Mouse (Mus musculus) embryonic fibroblast, embryonic 13.5 days (primary cell): ENCODE measurements around the gene Lrsam1.

Source experiments
- CTCF ChIP-seq: IDR thresholded peaks from 2 replicates; pipeline ENCODE4 v1.5.1; 2011; ENCODE audit warnings: mild to moderate bottlenecking, control low read depth, low read length, moderate library complexity, borderline replicate concordance; ENCODE audit not compliant: insufficient read depth
- POLR2A ChIP-seq: IDR thresholded peaks from 2 replicates; pipeline ENCODE4 v1.6.1; 2011; ENCODE audit warnings: low read depth, mild to moderate bottlenecking, control low read depth, low read length, moderate library complexity

DNA sequence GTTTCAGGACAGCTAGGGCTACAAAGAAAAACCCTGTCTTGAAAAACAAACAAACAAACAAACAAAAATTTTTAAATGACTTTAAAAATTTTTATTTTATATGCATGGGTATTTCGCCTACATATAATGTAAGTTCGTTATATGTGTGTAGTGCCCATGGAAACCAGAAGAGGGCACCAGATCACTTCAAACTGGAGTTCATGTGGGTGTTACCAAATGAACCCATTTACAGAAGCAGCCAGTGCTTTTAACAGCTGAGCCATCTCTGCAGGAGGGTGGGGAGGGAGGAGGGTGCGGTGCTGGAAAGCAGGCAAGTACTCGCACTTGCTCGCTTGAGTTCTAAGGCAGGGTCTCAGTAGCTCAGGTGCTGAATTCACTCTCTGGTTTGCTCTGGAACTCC, 22.0 kb downstream of the Lrsam1 start:
- TF ChIP-seq CTCF (no peak), POLR2A (no peak)
